Mouse (Mus musculus): ENCODE measurements around the gene Aqp12. TPM values are rescaled to one million over a fixed set of nuclear protein-coding genes. Genes with fewer than 3 reads are reported as not detected.

Gene Aqp12
- polyA plus RNA-seq, 1 experiment from 2014 or later: not detected

GRCm38 (mm10) chr1:92984999-92985398 lies 21.1 kb upstream of the Aqp12 start:
- 84% methylated on average over 5 of the region's 5 CpGs for WGBS
- H3K9ac ChIP-seq: no peak overlapping the region
- no peaks in the 10 kb centered on the region for H3K9me3 ChIP-seq
- H3K36me3 ChIP-seq: no peaks in the 10 kb centered on the region
- H3K4me3 ChIP-seq: no peak overlapping the region
- no peak for ATAC-seq (ENCODE audit: insufficient number of reproducible peaks, low FRiP score, low TSS enrichment, low read depth)
- H3K27me3 ChIP-seq: no peaks in the 10 kb centered on the region
- no peaks in the 10 kb centered on the region for H3K4me1 ChIP-seq
- no peak overlapping the region for H3K4me2 ChIP-seq
- no peak overlapping the region for H3K27ac ChIP-seq

GRCm38 (mm10) chr1:92988894-92989293 lies 17.2 kb upstream of the Aqp12 start:
- H3K27ac ChIP-seq: no peak overlapping the region
- 73% methylated on average over 4 of the region's 4 CpGs for WGBS
- no peaks in the 10 kb centered on the region for H3K36me3 ChIP-seq
- no peaks in the 10 kb centered on the region for H3K9me3 ChIP-seq
- H3K9ac ChIP-seq: no peak overlapping the region
- no peak for ATAC-seq (ENCODE audit: insufficient number of reproducible peaks, low FRiP score, low TSS enrichment, low read depth)
- H3K4me1 ChIP-seq: no peaks in the 10 kb centered on the region
- H3K4me3 ChIP-seq: no peak overlapping the region
- H3K4me2 ChIP-seq: no peak overlapping the region
- no peaks in the 10 kb centered on the region for H3K27me3 ChIP-seq

- Histone ChIP-seq H3K27ac (no peak overlapping the region), H3K27me3 (no peaks in the 10 kb centered on the region), H3K36me3 (no peaks in the 10 kb centered on the region), H3K4me2 (no peak overlapping the region), H3K4me3 (no peak overlapping the region), H3K9ac (no peak overlapping the region), H3K9me3 (no peaks in the 10 kb centered on the region), H3K4me1 (peaks cover 3% of the 10 kb centered on the region; the same call in 1 of the 2 replicates)
- WGBS: 55% methylated on average over 4 of the region's 4 CpGs
- ATAC-seq (ENCODE audit: insufficient number of reproducible peaks, low FRiP score, low TSS enrichment, low read depth): no peak
Observed at GRCm38 (mm10) chr1:92989891-92990290, 16.2 kb upstream of the Aqp12 start.

DNA sequence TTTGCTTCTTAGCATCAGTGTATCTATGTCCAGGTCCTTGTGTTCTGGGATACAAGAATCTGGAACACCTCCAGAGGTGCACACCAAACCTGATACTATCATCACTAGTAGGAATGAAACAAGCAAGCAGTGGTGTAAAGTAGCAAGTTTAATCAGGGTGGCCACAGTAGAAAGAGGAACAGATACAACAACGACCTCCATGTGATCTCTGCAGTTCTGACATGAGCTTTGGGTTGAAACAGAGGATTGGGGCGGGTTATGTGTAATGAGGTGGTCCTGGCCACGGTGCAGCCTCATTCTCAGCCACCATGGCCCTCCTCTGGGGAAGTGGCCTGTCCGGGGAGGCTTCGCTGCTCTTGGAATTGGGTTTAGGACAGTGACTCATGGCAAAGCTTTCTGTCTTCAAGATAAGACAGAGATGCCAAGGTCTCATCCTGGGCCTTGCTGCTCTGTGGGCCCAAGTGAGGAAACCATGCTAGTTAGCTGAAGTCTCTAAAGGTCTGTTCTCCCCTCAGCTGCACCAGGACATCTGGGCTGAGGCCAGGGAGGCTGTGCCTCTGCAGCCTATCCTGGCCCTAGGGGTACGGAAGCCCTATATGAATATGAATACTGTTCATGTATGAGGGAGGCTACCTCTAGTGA lies 13.8 kb upstream of the Aqp12 start:
- no peak for ATAC-seq (ENCODE audit: insufficient number of reproducible peaks, low FRiP score, low TSS enrichment, low read depth)
- Histone ChIP-seq H3K9ac (no peak overlapping the region), H3K36me3 (no peaks in the 10 kb centered on the region), H3K27ac (no peak overlapping the region), H3K4me3 (no peak overlapping the region), H3K27me3 (no peaks in the 10 kb centered on the region), H3K4me1 (peaks cover 3% of the 10 kb centered on the region; the same call in 1 of the 2 replicates), H3K9me3 (no peaks in the 10 kb centered on the region), H3K4me2 (no peak overlapping the region)
- WGBS: 83% methylated on average over 6 of the region's 6 CpGs

DNA sequence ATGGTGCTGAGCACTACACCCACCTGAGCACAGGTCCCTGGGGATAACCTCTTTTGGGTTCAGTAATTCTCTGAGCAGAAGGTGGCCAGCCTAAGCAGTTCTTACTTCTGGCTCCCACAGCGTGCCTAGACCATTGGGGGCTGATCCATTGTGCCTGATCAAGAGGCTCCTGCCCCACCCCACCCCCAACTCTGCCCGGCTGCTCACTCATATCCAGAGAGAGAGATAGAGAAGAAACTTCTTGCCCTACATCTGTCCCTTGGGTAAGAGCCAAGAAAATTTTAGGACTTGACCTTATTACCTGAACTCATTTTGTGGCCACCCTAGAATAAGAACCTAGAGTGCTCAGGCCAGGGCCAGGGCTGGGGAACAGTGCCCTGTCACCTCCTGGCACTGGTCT lies 13.3 kb upstream of the Aqp12 start:
- no peak overlapping the region for H3K9ac ChIP-seq
- WGBS: 77% methylated on average over 2 of the region's 2 CpGs
- H3K36me3 ChIP-seq: no peaks in the 10 kb centered on the region
- ATAC-seq (ENCODE audit: insufficient number of reproducible peaks, low FRiP score, low TSS enrichment, low read depth): no peak
- no peak overlapping the region for H3K4me3 ChIP-seq
- no peak overlapping the region for H3K27ac ChIP-seq
- peaks cover 3% of the 10 kb centered on the region; the same call in 1 of the 2 replicates for H3K4me1 ChIP-seq
- no peaks in the 10 kb centered on the region for H3K27me3 ChIP-seq
- H3K4me2 ChIP-seq: no peak overlapping the region
- no peaks in the 10 kb centered on the region for H3K9me3 ChIP-seq

GRCm38 (mm10) chr1:93009196-93009595 lies 3.1 kb downstream of the Aqp12 start:
- Histone ChIP-seq H3K9me3 (no peaks in the 10 kb centered on the region), H3K36me3 (no peaks in the 10 kb centered on the region), H3K4me2 (no peak overlapping the region), H3K27ac (no peak overlapping the region), H3K9ac (no peak overlapping the region), H3K4me1 (no peaks in the 10 kb centered on the region), H3K4me3 (no peak overlapping the region), H3K27me3 (0 out of 2 replicates have a peak, but pooled peaks cover 6% of the 10 kb centered on the region)
- no peak for ATAC-seq (ENCODE audit: insufficient number of reproducible peaks, low FRiP score, low TSS enrichment, low read depth)
- WGBS: 63% methylated on average over 4 of the region's 4 CpGs

DNA sequence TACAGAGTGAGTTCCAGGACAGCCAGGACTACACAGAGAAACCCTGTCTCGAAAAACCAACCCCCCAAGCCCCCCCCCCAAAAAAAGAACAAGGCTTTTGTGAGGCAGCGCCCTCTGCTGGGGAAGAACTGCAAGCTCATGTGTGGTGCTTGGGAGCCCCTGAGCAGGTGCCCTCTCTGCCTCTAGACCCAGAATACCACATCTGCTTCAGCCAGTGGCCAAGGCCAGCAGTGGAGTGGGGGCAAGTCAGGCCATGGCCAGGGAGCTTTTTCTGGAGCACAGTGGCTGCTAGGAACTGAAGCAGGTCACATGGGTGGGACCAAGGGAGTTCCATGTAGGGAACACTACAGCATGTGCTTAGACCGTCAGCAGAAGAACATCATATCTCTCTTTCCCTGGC lies 4.6 kb downstream of the Aqp12 start:
- ATAC-seq (ENCODE audit: insufficient number of reproducible peaks, low FRiP score, low TSS enrichment, low read depth): no peak
- no peaks in the 10 kb centered on the region for H3K9me3 ChIP-seq
- 30% methylated on average over 3 of the region's 3 CpGs for WGBS
- 0 out of 2 replicates have a peak, but pooled peaks cover 6% of the 10 kb centered on the region for H3K27me3 ChIP-seq
- H3K4me1 ChIP-seq: no peaks in the 10 kb centered on the region
- no peak overlapping the region for H3K9ac ChIP-seq
- no peaks in the 10 kb centered on the region for H3K36me3 ChIP-seq
- no peak overlapping the region for H3K4me3 ChIP-seq
- no peak overlapping the region for H3K4me2 ChIP-seq
- no peak overlapping the region for H3K27ac ChIP-seq

GRCm38 (mm10) chr1:93012103-93012585 lies 6.0 kb downstream of the Aqp12 start:
- H3K4me2 ChIP-seq: no peak overlapping the region
- no peaks in the 10 kb centered on the region for H3K27me3 ChIP-seq
- ATAC-seq (ENCODE audit: insufficient number of reproducible peaks, low FRiP score, low TSS enrichment, low read depth): no peak
- no peak overlapping the region for H3K4me3 ChIP-seq
- 57% methylated on average over 7 of the region's 7 CpGs for WGBS
- no peak overlapping the region for H3K27ac ChIP-seq
- H3K9me3 ChIP-seq: no peaks in the 10 kb centered on the region
- no peak overlapping the region for H3K9ac ChIP-seq
- no peaks in the 10 kb centered on the region for H3K36me3 ChIP-seq
- no peaks in the 10 kb centered on the region for H3K4me1 ChIP-seq

GRCm38 (mm10) chr1:93013367-93013766 lies 7.2 kb downstream of the Aqp12 start:
- Histone ChIP-seq H3K9me3 (no peaks in the 10 kb centered on the region), H3K27ac (no peak overlapping the region), H3K9ac (no peak overlapping the region), H3K4me2 (no peak overlapping the region), H3K4me1 (no peaks in the 10 kb centered on the region), H3K36me3 (no peaks in the 10 kb centered on the region), H3K4me3 (no peak overlapping the region), H3K27me3 (no peaks in the 10 kb centered on the region)
- 78% methylated on average over 4 of the region's 4 CpGs for WGBS
- no peak for ATAC-seq (ENCODE audit: insufficient number of reproducible peaks, low FRiP score, low TSS enrichment, low read depth)

- Histone ChIP-seq H3K4me3 (no peak overlapping the region), H3K4me2 (no peak overlapping the region)
- ATAC-seq (ENCODE audit: insufficient number of reproducible peaks, low FRiP score, low TSS enrichment, low read depth): no peak
Observed at GRCm38 (mm10) chr1:93014460-93014859, 8.3 kb downstream of the Aqp12 start.

DNA sequence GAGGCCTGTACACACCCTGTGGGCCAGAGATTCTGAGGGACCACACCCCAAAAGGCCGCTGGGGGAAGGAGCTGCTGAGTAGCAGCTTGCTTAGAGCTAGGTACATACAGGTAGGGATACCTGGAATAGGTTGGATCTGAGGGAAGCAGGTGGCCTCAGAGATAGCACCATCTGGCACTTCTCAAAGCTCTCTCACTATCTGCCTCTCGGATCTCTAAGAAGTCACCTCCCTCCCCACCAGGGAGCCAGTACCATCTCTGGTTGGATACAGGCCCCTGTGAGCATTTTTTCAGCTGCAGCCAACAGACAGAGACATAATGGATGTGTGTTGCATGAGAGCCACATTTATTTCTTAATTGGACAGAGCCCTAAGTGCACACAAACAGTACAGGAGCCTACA lies 9.0 kb downstream of the Aqp12 start:
- H3K36me3 ChIP-seq: no peaks in the 10 kb centered on the region
- H3K4me3 ChIP-seq: no peak overlapping the region
- H3K4me2 ChIP-seq: no peak overlapping the region
- WGBS: 62% methylated on average over 2 of the region's 2 CpGs
- H3K27me3 ChIP-seq: no peaks in the 10 kb centered on the region
- H3K9me3 ChIP-seq: no peaks in the 10 kb centered on the region
- H3K27ac ChIP-seq: no peak overlapping the region
- no peak overlapping the region for H3K9ac ChIP-seq
- H3K4me1 ChIP-seq: no peaks in the 10 kb centered on the region
- ATAC-seq (ENCODE audit: insufficient number of reproducible peaks, low FRiP score, low TSS enrichment, low read depth): no peak

More at GRCm38 (mm10) chr1:93014460-93014859, 8.3 kb downstream of the Aqp12 start:
- Histone ChIP-seq H3K9ac (no peak overlapping the region), H3K27ac (no peak overlapping the region), H3K27me3 (no peaks in the 10 kb centered on the region), H3K4me1 (no peaks in the 10 kb centered on the region), H3K9me3 (no peaks in the 10 kb centered on the region), H3K36me3 (no peaks in the 10 kb centered on the region)

DNA sequence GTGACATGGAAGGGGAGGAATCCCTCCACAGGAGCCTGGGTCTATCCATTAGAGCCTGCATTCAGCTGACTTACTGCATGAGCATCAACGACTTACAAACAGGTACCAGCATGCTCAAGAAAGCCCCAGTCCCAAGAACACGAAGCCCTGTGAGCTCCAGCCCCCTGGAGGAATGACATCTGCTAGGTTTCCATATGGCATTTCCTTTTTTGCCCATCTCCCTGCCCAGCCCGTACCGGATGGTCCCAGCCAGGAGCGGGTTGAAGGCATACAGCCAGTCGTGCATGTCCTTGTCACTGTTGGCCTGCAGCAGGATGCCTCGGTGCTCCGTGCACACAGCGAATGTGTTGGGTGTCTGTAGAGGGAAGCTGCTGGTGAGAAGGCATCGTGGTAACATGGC lies 12.6 kb downstream of the Aqp12 start:
- WGBS: 82% methylated on average over 10 of the region's 10 CpGs

GRCm38 (mm10) chr1:93020602-93021001 lies 14.5 kb downstream of the Aqp12 start:
- Histone ChIP-seq H3K4me2 (no peak overlapping the region), H3K4me3 (no peak overlapping the region), H3K27ac (no peak overlapping the region), H3K4me1 (no peaks in the 10 kb centered on the region), H3K9me3 (no peaks in the 10 kb centered on the region), H3K36me3 (no peaks in the 10 kb centered on the region), H3K9ac (no peak overlapping the region), H3K27me3 (no peaks in the 10 kb centered on the region)
- 71% methylated on average over 4 of the region's 4 CpGs for WGBS
- ATAC-seq (ENCODE audit: insufficient number of reproducible peaks, low FRiP score, low TSS enrichment, low read depth): no peak

More for the DNA sequence above, 12.6 kb downstream of the Aqp12 start:
- Histone ChIP-seq H3K27ac (no peak overlapping the region), H3K4me1 (no peaks in the 10 kb centered on the region), H3K9ac (no peak overlapping the region), H3K36me3 (no peaks in the 10 kb centered on the region), H3K4me2 (no peak overlapping the region), H3K9me3 (no peaks in the 10 kb centered on the region), H3K4me3 (no peak overlapping the region), H3K27me3 (no peaks in the 10 kb centered on the region)
- no peak for ATAC-seq (ENCODE audit: insufficient number of reproducible peaks, low FRiP score, low TSS enrichment, low read depth)

All from limb, embryonic 15.5 days (tissue).